Mouse (Mus musculus) lung, embryonic 15.5 days (tissue): ENCODE results near the gene Edrf1. TPM values are rescaled to one million over a fixed set of nuclear protein-coding genes. Genes with fewer than 3 reads are reported as not detected.
A peak's percentile ranks its signal among the peaks of the same experiment; 100 is the strongest.

ENCODE experiments used
- ATAC-seq: fragments of 200-750 bp; cut with Nextera tagmentation; 2 replicates; pipeline ENCODE4 v1.8.0; 2017; ENCODE audit warnings: moderate number of reproducible peaks, borderline replicate concordance; ENCODE audit not compliant: low FRiP score, low TSS enrichment; ENCODE audit errors: extremely low read depth
- H3K27ac ChIP-seq: fragments of 300-500 bp; sonication (generic); 2 replicates; pipeline ENCODE4 v1.5.1; 2015; ENCODE audit warnings: moderate library complexity, mild to moderate bottlenecking, inconsistent platforms
- H3K27me3 ChIP-seq: fragments of 300-500 bp; sonication (generic); 2 replicates; pipeline ENCODE4 v1.6.1; 2015; ENCODE audit warnings: inconsistent platforms
- H3K36me3 ChIP-seq: fragments of 300-500 bp; sonication (generic); 2 replicates; pipeline ENCODE4 v1.6.1; 2015; ENCODE audit warnings: inconsistent platforms
- H3K4me1 ChIP-seq: fragments of 300-500 bp; sonication (generic); 2 replicates; pipeline ENCODE4 v1.6.1; 2015; ENCODE audit warnings: inconsistent platforms
- H3K4me2 ChIP-seq: fragments of 300-500 bp; sonication (generic); 2 replicates; pipeline ENCODE4 v1.6.1; 2015; ENCODE audit warnings: inconsistent platforms, mild to moderate bottlenecking, moderate library complexity
- H3K4me3 ChIP-seq: fragments of 300-500 bp; sonication (generic); 2 replicates; pipeline ENCODE4 v1.5.1; 2015; ENCODE audit warnings: mild to moderate bottlenecking, inconsistent platforms
- H3K9ac ChIP-seq: fragments of 300-500 bp; sonication (generic); 2 replicates; pipeline ENCODE4 v1.6.1; 2015; ENCODE audit warnings: inconsistent platforms
- H3K9me3 ChIP-seq: fragments of 300-500 bp; sonication (generic); 2 replicates; pipeline ENCODE4 v1.6.1; 2016; ENCODE audit warnings: inconsistent platforms
- WGBS: fragments of 180-500 bp; shearing (Covaris S2); methylation state at CpG from one replicate; pipeline ENCODE4 v1.1.7; 2015; 5-methylcytosine and 5-hydroxymethylcytosine counted together
- polyA plus RNA-seq: library from polyadenylated mRNA; unstranded; fragments of >200 nt; fragmentation: Nextera tagmentation; extraction: Ambion mirVana; gene quantifications from 2 replicates; pipeline ENCODE4 v1.2.1, GENCODE M21; 2015

The Edrf1 gene
- polyA plus RNA-seq, 1 experiment from 2014 or later, result 18.9 TPM

DNA sequence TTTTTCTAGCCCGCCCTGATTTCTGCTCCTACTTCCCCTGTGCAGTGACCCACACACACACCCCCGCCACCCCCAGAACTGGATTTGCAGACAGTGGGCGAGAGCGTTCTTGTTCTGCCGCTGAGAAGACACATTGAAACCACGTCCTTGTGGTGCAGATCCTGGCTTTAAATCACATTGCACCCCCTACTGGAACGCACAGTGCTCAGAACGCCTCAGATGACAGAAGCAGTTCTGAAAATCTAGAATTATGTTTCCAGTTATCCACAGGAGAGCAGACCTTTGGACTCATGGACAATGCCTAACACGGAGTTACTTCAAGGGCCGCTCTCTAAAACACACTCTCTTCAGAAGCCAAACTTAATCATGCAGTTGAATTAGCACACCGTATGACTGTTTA is 16.6 kb upstream of the Edrf1 start:
- Histone ChIP-seq H3K27ac (no peak overlapping the region), H3K4me1 (peaks cover 3% of the 10 kb centered on the region; the same call in 1 of the 2 replicates), H3K4me3 (no peak overlapping the region), H3K4me2 (peak overlapping the region; percentile 37; the same call in 1 of the 2 replicates), H3K27me3 (no peaks in the 10 kb centered on the region), H3K9me3 (no peaks in the 10 kb centered on the region), H3K9ac (no peak overlapping the region), H3K36me3 (no peaks in the 10 kb centered on the region)
- ATAC-seq, result peak; percentile 59; the same call in 1 of the 2 replicates
- WGBS, result 36% methylated on average over 11 of the region's 11 CpGs

DNA sequence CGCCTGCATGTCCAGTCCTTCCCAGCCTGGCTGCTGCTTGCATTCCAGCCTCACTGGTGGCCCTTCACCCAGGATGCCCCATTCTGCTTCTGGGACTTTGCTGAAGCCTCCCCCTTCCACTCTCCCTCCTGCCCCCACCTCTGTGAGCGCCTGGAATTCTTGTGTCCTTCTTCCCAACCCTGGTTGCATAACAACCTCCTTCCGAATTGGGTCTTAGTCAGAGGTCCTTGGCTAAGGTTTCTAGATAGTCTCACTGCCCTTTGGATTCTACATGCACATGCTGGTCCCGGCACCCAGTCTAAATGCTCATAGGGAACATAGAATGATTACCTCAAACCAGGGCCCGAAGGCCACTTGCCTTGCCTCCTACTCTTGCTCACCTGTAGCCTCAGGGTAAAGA is 14.1 kb upstream of the Edrf1 start:
- no peaks in the 10 kb centered on the region for H3K36me3 ChIP-seq
- no peak overlapping the region for H3K27ac ChIP-seq
- no peak for ATAC-seq
- WGBS, result 77% methylated on average over 5 of the region's 5 CpGs
- peaks cover 10% of the 10 kb centered on the region; the same call in 1 of the 2 replicates for H3K4me1 ChIP-seq
- H3K4me3 ChIP-seq, result no peak overlapping the region
- no peak overlapping the region for H3K4me2 ChIP-seq
- H3K9me3 ChIP-seq, result no peaks in the 10 kb centered on the region
- no peak overlapping the region for H3K9ac ChIP-seq
- H3K27me3 ChIP-seq, result no peaks in the 10 kb centered on the region

DNA sequence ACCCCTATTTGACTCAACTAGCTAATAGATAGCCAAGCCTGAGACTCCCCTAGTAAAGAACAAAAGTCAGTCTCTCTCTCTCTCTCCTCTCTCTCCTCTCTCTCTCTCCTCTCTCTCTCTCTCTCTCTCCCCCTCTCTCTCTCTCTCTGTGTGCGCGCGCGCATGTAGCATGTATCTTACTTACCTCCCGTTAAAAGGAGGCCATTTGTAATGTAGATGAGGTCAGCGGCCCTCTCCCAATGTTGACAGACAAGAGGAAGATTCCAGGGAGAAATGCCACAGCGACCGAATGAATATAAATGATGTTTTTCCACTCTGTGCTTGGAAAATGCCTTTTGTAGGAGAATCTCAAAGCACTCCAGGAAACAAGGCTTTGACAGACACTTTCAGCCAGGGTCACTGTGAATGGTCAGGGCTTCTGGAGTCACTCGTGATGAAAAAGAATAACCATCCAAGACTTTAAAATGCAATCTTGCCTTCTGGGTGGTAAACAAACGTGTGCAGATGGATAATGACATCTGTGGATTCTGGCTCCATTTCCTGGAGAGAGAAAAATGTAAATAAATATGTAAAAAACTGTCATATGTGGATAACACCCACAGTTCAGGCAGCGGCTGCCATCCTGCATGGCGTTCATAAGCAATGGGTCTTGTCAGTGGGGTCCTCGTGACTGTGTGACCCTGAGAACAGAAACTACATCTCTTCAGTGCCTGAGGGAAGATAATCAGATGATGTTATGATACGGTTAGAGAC is 10.0 kb upstream of the Edrf1 start:
- Histone ChIP-seq H3K4me2 (0 out of 2 replicates have a peak overlapping the region, but pooled peaks have one; percentile 0), H3K9ac (no peak overlapping the region), H3K27ac (peak overlapping the region; percentile 7; the same call in 1 of the 2 replicates), H3K4me1 (0 out of 2 replicates have a peak, but pooled peaks cover 7% of the 10 kb centered on the region), H3K9me3 (no peaks in the 10 kb centered on the region), H3K36me3 (no peaks in the 10 kb centered on the region), H3K27me3 (no peaks in the 10 kb centered on the region), H3K4me3 (no peak overlapping the region)
- ATAC-seq, result peak; percentile 86
- WGBS, result 26% methylated on average over 14 of the region's 14 CpGs

DNA sequence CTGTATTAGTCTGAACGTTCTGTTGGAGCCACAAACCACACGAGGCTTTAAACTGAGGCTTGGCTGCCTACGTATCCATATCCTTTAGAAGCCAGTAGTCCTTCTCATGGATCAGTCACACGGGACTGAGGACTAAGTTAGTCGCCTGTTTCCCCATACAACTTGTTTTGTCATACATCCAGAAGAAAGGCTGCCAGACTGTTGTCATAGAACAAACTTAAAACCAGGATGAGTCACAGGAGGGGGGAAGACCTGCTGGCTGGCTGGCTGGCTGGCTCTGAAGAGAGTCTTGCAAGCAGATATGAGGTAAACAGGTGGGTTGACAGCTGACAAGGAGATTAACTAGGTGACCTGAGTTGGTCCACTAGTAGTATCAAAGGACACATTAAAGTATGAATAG is 6.5 kb upstream of the Edrf1 start:
- Histone ChIP-seq H3K4me1 (0 out of 2 replicates have a peak, but pooled peaks cover 7% of the 10 kb centered on the region), H3K36me3 (no peaks in the 10 kb centered on the region), H3K4me3 (no peak overlapping the region), H3K9ac (no peak overlapping the region), H3K4me2 (no peak overlapping the region), H3K27ac (no peak overlapping the region), H3K9me3 (no peaks in the 10 kb centered on the region), H3K27me3 (no peaks in the 10 kb centered on the region)
- 67% methylated on average over 5 of the region's 5 CpGs for WGBS
- ATAC-seq, result no peak

DNA sequence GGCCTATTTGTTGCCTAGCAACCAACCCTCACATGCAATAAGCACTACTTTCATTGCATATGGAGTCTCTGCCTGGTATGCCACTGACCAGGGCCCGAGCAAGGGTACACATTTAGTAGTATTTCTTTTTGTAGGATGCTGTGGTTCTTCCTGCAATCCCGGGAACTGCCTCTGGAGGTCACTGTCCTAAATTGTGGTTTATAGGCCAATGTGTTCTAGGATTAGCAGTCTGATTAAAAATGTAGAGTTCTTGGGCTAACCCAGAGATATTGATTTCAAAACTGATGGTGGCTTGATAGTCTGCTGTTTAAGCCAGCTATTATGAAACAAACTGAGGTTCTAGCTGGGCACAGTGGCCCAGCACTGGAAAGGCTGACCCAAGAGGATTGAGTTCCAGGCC is 4.9 kb upstream of the Edrf1 start:
- Histone ChIP-seq H3K9me3 (no peaks in the 10 kb centered on the region), H3K9ac (no peak overlapping the region), H3K27me3 (no peaks in the 10 kb centered on the region), H3K4me1 (0 out of 2 replicates have a peak, but pooled peaks cover 5% of the 10 kb centered on the region), H3K4me3 (no peak overlapping the region), H3K36me3 (no peaks in the 10 kb centered on the region), H3K27ac (no peak overlapping the region), H3K4me2 (no peak overlapping the region)
- ATAC-seq, result no peak
- 25% methylated on average over 2 of the region's 2 CpGs for WGBS

DNA sequence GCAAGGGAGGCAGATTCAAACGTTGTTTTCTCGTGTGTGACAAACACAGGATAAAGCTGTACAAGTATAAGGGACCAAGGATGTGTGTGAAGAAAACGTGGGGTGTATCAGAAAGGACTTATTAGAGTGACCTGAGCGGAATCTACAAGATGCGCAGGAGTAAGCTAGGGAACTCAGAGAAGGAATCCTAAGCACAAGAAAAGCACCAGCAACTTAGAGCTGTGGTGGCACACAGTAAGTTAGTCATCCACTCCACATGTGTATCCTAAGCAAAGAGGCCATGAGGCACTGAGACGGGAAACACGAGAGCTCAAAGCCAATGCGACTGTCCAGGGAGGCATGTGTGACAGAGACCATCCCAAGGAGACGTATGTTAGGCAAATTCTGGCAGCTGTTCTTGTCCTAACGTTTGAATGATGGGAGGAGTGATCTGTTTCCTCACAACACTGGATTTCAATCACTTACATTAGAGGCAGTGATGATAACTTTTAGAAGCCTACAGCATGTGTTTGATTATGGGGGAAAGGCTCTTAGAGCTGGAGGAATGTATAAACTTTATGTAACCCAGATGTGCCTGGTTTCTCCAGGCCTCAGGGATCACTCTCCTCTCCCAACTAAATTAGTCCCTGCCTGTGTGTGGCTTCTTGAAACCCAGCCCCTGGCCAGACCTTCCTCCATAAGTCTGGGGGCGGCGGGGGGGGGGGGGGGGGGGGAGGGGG is 2.3 kb upstream of the Edrf1 start:
- no peak for ATAC-seq
- H3K27me3 ChIP-seq, result no peaks in the 10 kb centered on the region
- H3K9me3 ChIP-seq, result no peaks in the 10 kb centered on the region
- no peak overlapping the region for H3K4me2 ChIP-seq
- H3K27ac ChIP-seq, result no peak overlapping the region
- H3K4me1 ChIP-seq, result peaks cover 11% of the 10 kb centered on the region
- H3K9ac ChIP-seq, result no peak overlapping the region
- H3K36me3 ChIP-seq, result peaks cover 5% of the 10 kb centered on the region
- no peak overlapping the region for H3K4me3 ChIP-seq
- WGBS, result 40% methylated on average over 12 of the region's 12 CpGs

DNA sequence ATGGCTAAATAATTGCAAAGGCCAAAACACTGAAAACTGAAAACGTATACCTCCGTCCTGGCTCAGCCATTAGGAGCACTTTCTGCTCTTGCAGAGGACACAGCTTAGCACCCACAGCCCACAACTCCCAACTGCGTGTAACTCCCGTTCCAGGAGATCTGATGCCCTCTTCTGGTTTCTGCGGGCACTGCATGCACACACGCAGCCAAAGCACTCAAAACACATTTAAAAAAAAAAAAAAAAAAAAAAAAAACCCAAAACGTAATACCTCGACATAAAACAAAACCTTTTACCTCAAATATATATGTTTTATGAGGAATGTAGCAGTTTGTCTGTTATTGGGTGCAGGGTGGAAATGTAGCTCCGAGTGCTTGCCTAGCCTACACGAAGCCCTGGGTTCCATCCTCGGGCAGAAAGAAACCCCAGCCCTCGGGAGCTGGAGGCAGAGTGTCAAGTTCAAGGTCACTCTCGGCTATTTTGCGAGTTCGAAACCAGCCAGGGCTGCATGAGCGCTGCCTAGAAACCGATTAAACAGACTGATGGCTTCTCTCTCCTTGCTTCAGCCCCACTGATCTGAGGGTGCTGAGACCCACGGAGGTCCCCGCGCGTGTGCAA is 498 bp upstream of the Edrf1 start:
- H3K4me1 ChIP-seq, result peaks cover 11% of the 10 kb centered on the region
- peak; percentile 23 for ATAC-seq
- no peaks in the 10 kb centered on the region for H3K9me3 ChIP-seq
- H3K27ac ChIP-seq, result peak overlapping the region; percentile 90
- peak overlapping the region; percentile 85 for H3K4me2 ChIP-seq
- no peaks in the 10 kb centered on the region for H3K27me3 ChIP-seq
- H3K36me3 ChIP-seq, result peaks cover 18% of the 10 kb centered on the region
- H3K4me3 ChIP-seq, result peak overlapping the region; percentile 92
- peak overlapping the region; percentile 67 for H3K9ac ChIP-seq
- WGBS, result 3% methylated on average over 21 of the region's 21 CpGs

DNA sequence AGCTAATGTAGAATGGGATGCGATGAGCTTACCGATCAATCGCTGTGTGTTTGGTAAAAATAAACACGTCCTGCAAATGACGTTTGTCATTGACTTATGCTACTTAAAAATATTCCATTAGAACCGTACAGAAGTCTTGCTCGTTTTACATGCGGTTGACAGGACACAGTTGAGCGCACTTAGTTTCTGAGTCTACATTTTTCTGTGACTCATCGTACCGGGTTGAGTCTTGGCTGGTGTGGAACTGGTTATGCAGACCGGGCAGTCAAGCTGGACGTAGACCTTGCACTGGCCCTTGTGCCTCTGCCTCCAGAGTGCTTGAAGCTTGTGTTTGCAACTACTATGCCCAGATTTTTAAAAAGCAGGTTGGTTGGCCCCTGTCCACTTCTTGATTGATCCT is 963 bp downstream of the Edrf1 start:
- no peak for ATAC-seq
- WGBS, result 5% methylated on average over 13 of the region's 13 CpGs
- peak overlapping the region; percentile 92 for H3K4me3 ChIP-seq

DNA sequence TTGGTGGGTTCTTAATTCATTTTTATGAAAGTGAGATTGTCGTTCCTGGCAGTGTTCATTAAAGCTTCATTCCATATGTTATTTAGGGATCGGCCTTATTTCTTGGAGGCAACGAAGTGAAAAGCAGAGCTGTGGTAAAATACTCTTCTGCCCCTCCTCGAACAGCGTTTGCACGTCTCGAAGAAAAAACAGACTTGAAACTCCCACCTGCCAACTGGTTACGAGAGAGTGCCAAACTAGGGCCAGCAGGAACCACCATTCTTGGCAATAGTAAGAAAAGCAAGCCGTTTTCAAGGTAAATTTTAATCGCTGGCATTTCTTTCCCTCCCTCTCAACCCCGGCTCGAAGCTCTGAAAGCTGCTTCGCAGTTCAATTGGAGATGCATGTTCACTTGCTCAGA is 1.5 kb downstream of the Edrf1 start:
- no peak overlapping the region for H3K9ac ChIP-seq
- H3K27ac ChIP-seq, result no peak overlapping the region
- peak overlapping the region; percentile 92 for H3K4me3 ChIP-seq
- H3K4me2 ChIP-seq, result peak overlapping the region; percentile 71
- WGBS, result 85% methylated on average over 13 of the region's 13 CpGs
- peaks cover 11% of the 10 kb centered on the region for H3K4me1 ChIP-seq
- H3K9me3 ChIP-seq, result no peaks in the 10 kb centered on the region
- H3K27me3 ChIP-seq, result no peaks in the 10 kb centered on the region
- H3K36me3 ChIP-seq, result peaks cover 36% of the 10 kb centered on the region
- no peak for ATAC-seq

More for the DNA sequence above, 963 bp downstream of the Edrf1 start:
- Histone ChIP-seq H3K36me3 (peaks cover 31% of the 10 kb centered on the region), H3K27ac (peak overlapping the region; percentile 86; the same call in 1 of the 2 replicates), H3K4me1 (peaks cover 11% of the 10 kb centered on the region), H3K27me3 (no peaks in the 10 kb centered on the region), H3K9ac (peak overlapping the region; percentile 95), H3K4me2 (peak overlapping the region; percentile 71), H3K9me3 (no peaks in the 10 kb centered on the region)

DNA sequence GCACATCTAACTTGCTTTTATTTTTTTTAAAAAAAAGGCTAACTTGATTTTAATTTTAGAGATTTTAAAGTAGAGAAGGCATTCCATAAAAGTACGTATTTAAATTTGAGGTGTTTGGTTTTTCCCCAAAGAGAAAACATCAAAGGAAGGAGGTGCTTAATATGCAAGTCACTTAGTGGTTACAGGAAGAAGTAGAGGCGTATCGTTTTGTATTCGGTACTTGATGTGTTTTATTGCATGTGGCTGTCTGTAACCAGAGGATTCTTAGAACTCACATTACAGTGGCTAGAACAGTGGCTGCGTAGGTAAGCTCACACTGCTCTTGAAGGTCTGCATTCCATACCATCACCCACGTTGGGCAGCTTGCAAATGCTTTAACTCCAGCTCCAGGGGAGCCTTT is 8.4 kb downstream of the Edrf1 start:
- ATAC-seq, result no peak
- Histone ChIP-seq H3K9ac (no peak overlapping the region), H3K9me3 (no peaks in the 10 kb centered on the region), H3K4me2 (no peak overlapping the region), H3K27ac (no peak overlapping the region), H3K4me1 (no peaks in the 10 kb centered on the region), H3K27me3 (no peaks in the 10 kb centered on the region), H3K4me3 (no peak overlapping the region), H3K36me3 (peaks cover 84% of the 10 kb centered on the region)
- 87% methylated on average over 6 of the region's 6 CpGs for WGBS

DNA sequence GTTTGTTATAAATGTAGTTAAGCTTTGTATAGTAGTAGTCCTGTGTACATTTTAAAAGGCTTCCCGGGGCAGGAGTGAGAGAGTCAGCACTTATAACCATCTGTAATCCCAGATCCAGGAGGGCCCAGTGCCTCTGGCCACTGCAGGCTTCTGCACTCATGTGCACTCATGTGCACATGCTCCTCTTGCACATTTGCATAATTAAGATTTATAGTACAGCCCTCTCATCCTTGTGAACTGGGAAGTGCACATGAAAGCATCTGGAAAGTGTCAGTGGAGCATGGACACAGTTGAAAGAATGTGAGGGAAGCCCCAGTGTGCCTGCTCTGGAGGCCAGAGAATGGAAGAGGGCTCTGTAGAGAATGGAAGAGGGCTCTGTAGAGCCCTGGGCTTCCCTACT is 25.1 kb downstream of the Edrf1 start:
- Histone ChIP-seq H3K9ac (no peak overlapping the region), H3K4me3 (no peak overlapping the region), H3K9me3 (no peaks in the 10 kb centered on the region), H3K4me1 (no peaks in the 10 kb centered on the region), H3K36me3 (peaks cover 93% of the 10 kb centered on the region), H3K27me3 (no peaks in the 10 kb centered on the region), H3K4me2 (no peak overlapping the region), H3K27ac (no peak overlapping the region)
- ATAC-seq, result no peak
- WGBS, result 84% methylated on average over 1 of the region's 1 CpGs

DNA sequence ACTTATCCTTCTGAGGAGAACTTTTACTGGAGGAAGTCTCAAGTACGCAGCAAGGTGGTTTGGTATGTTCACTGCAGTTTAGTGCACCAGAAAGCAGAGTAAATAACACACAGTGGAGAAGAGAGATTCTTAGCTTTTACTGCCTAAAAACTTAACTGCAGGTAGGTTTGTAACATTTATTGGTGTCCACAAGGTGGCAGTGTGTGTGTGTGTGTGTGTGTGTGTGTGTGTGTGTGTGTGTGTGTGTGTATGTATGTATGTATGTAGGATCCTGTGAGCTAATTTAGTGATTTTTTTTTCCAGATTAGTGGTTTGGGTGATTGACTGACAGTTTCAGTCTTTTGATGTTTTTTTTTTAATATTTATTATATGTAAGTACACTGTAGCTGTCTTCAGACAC is 31.7 kb downstream of the Edrf1 start:
- Histone ChIP-seq H3K27me3 (no peaks in the 10 kb centered on the region), H3K27ac (no peak overlapping the region), H3K4me3 (no peak overlapping the region), H3K9ac (no peak overlapping the region), H3K9me3 (no peaks in the 10 kb centered on the region), H3K4me2 (no peak overlapping the region), H3K36me3 (peaks cover 78% of the 10 kb centered on the region), H3K4me1 (no peaks in the 10 kb centered on the region)
- 62% methylated on average over 1 of the region's 1 CpGs for WGBS
- ATAC-seq, result no peak
